Mouse (Mus musculus) spleen, adult 2 months (tissue): ENCODE measurements around the gene Elovl1.

Experiments used
- CTCF ChIP-seq: fragments of 200-500 bp; IDR thresholded peaks from 2 replicates; pipeline ENCODE4 v1.5.1; 2011; ENCODE audit warnings: mild to moderate bottlenecking, inconsistent platforms; ENCODE audit not compliant: insufficient read depth, insufficient read length, insufficient replicate concordance; ENCODE audit errors: extremely low read depth
- POLR2A ChIP-seq: fragments of 200-500 bp; IDR thresholded peaks from 2 replicates; pipeline ENCODE4 v1.6.1; 2011; ENCODE audit warnings: low read depth, low read length, inconsistent platforms

DNA sequence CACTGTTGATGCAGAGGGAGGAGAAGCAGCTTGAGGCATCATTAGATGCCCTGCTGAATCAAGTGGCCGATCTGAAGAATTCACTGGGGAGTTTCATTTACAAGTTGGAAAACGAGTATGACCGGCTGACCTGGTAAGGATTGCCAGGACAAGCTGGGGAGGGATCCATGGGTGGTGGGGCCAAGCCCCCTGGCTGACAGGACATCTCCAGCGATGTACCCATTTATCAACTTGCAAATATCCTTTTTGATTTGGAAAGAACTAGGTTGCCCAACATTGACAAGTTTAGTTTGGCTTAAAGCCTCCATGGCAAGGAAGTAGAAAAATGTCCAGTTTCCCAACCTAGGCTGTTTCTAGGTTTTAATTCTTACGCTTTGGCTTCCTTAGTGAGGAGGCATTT is 17.0 kb upstream of the Elovl1 start:
- TF ChIP-seq CTCF (no peak), POLR2A (no peak)
